Mouse (Mus musculus) left cerebral cortex, postnatal 36 days (tissue): ENCODE measurements at regions not wholly inside any gene's neighbourhood (a gene's known extent, or its start where the extent isn't known, plus 50 kb on each side); places are given as distances from the start of the nearest gene placed in this dataset. TPM values are rescaled to one million over a fixed set of nuclear protein-coding genes. Genes with fewer than 3 reads are reported as not detected.

ENCODE experiments used
- microRNA-seq: library from miRNA; unstranded; fragments of <30 nt; microRNA quantifications from one replicate; pipeline ENCODE4 v1.2.0, GENCODE M21; 2022

Small RNA genes in the stretch of these regions (microRNA-seq; reads per million reads assigned to microRNA genes)
- gene Gm27883 = not detected
